Mouse (Mus musculus): Measurements from ENCODE around the gene Cmbl. TPM values are rescaled to one million over a fixed set of nuclear protein-coding genes. Genes with fewer than 3 reads are reported as not detected.

Gene Cmbl
- polyA plus RNA-seq, 1 experiment from 2014 or later, result 5.9 TPM

GRCm38 (mm10) chr15:31585238-31585637 lies 20.0 kb downstream of the Cmbl start:
- 84% methylated on average over 7 of the region's 7 CpGs for WGBS
- no peak for ATAC-seq (ENCODE audit: low FRiP score, low TSS enrichment)

GRCm38 (mm10) chr15:31586088-31586487 lies 20.9 kb downstream of the Cmbl start:
- Histone ChIP-seq H3K9me3 (ENCODE audit: control insufficient read depth, low read length) (no peaks in the 10 kb centered on the region), H3K36me3 (ENCODE audit: control insufficient read depth, insufficient read depth, low read length) (peaks cover 17% of the 10 kb centered on the region), H3K9ac (ENCODE audit: low read depth, low read length) (no peak overlapping the region), H3K4me3 (ENCODE audit: low read length) (no peak overlapping the region), H3K4me2 (replicated peaks; ENCODE audit: low read depth, low read length) (no peak overlapping the region), H3K27ac (ENCODE audit: low read depth, low read length) (no peak overlapping the region), H3K4me1 (ENCODE audit: control insufficient read depth, insufficient read depth, low read length) (no peaks in the 10 kb centered on the region), H3K27me3 (ENCODE audit: control insufficient read depth, insufficient read depth, low read length) (no peaks in the 10 kb centered on the region)
- 77% methylated on average over 5 of the region's 5 CpGs for WGBS
- no peak for ATAC-seq (ENCODE audit: low FRiP score, low TSS enrichment)

More at GRCm38 (mm10) chr15:31585238-31585637, 20.0 kb downstream of the Cmbl start:
- Histone ChIP-seq H3K9ac (ENCODE audit: low read depth, low read length) (no peak overlapping the region), H3K36me3 (ENCODE audit: control insufficient read depth, insufficient read depth, low read length) (peaks cover 8% of the 10 kb centered on the region), H3K27ac (ENCODE audit: low read depth, low read length) (no peak overlapping the region), H3K4me2 (replicated peaks; ENCODE audit: low read depth, low read length) (no peak overlapping the region), H3K4me3 (ENCODE audit: low read length) (no peak overlapping the region), H3K9me3 (ENCODE audit: control insufficient read depth, low read length) (no peaks in the 10 kb centered on the region), H3K4me1 (ENCODE audit: control insufficient read depth, insufficient read depth, low read length) (no peaks in the 10 kb centered on the region), H3K27me3 (ENCODE audit: control insufficient read depth, insufficient read depth, low read length) (no peaks in the 10 kb centered on the region)

GRCm38 (mm10) chr15:31586519-31586918 lies 21.3 kb downstream of the Cmbl start:
- H3K9me3 ChIP-seq (ENCODE audit: control insufficient read depth, low read length), result no peaks in the 10 kb centered on the region
- 6% methylated on average over 4 of the region's 4 CpGs for WGBS
- H3K4me1 ChIP-seq (ENCODE audit: control insufficient read depth, insufficient read depth, low read length), result no peaks in the 10 kb centered on the region
- no peak overlapping the region for H3K27ac ChIP-seq (ENCODE audit: low read depth, low read length)
- peak; percentile 60 for ATAC-seq (ENCODE audit: low FRiP score, low TSS enrichment)
- no peaks in the 10 kb centered on the region for H3K27me3 ChIP-seq (ENCODE audit: control insufficient read depth, insufficient read depth, low read length)
- peaks cover 21% of the 10 kb centered on the region for H3K36me3 ChIP-seq (ENCODE audit: control insufficient read depth, insufficient read depth, low read length)
- H3K4me3 ChIP-seq (ENCODE audit: low read length), result no peak overlapping the region
- H3K9ac ChIP-seq (ENCODE audit: low read depth, low read length), result no peak overlapping the region
- H3K4me2 ChIP-seq (replicated peaks; ENCODE audit: low read depth, low read length), result no peak overlapping the region

- Histone ChIP-seq H3K4me3 (ENCODE audit: low read length) (no peak overlapping the region), H3K9ac (ENCODE audit: low read depth, low read length) (no peak overlapping the region), H3K36me3 (ENCODE audit: control insufficient read depth, insufficient read depth, low read length) (peaks cover 34% of the 10 kb centered on the region), H3K4me2 (replicated peaks; ENCODE audit: low read depth, low read length) (no peak overlapping the region), H3K4me1 (ENCODE audit: control insufficient read depth, insufficient read depth, low read length) (no peaks in the 10 kb centered on the region), H3K9me3 (ENCODE audit: control insufficient read depth, low read length) (no peaks in the 10 kb centered on the region), H3K27me3 (ENCODE audit: control insufficient read depth, insufficient read depth, low read length) (no peaks in the 10 kb centered on the region), H3K27ac (ENCODE audit: low read depth, low read length) (no peak overlapping the region)
- no peak for ATAC-seq (ENCODE audit: low FRiP score, low TSS enrichment)
- 76% methylated on average over 2 of the region's 2 CpGs for WGBS
These were observed 22.6 kb downstream of the Cmbl start for GRCm38 (mm10) chr15:31587789-31588188.

- 69% methylated on average over 8 of the region's 8 CpGs for WGBS
- H3K4me1 ChIP-seq (ENCODE audit: control insufficient read depth, insufficient read depth, low read length), result no peaks in the 10 kb centered on the region
- H3K4me2 ChIP-seq (replicated peaks; ENCODE audit: low read depth, low read length), result no peak overlapping the region
- H3K27me3 ChIP-seq (ENCODE audit: control insufficient read depth, insufficient read depth, low read length), result no peaks in the 10 kb centered on the region
- no peak overlapping the region for H3K4me3 ChIP-seq (ENCODE audit: low read length)
- no peak for ATAC-seq (ENCODE audit: low FRiP score, low TSS enrichment)
- H3K9me3 ChIP-seq (ENCODE audit: control insufficient read depth, low read length), result no peaks in the 10 kb centered on the region
- H3K36me3 ChIP-seq (ENCODE audit: control insufficient read depth, insufficient read depth, low read length), result peaks cover 47% of the 10 kb centered on the region
- H3K9ac ChIP-seq (ENCODE audit: low read depth, low read length), result no peak overlapping the region
- no peak overlapping the region for H3K27ac ChIP-seq (ENCODE audit: low read depth, low read length)
These were observed 23.9 kb downstream of the Cmbl start for GRCm38 (mm10) chr15:31588989-31589640.

- H3K4me2 ChIP-seq (replicated peaks; ENCODE audit: low read depth, low read length), result no peak overlapping the region
- no peak for ATAC-seq (ENCODE audit: low FRiP score, low TSS enrichment)
- H3K4me3 ChIP-seq (ENCODE audit: low read length), result no peak overlapping the region
- no peak overlapping the region for H3K27ac ChIP-seq (ENCODE audit: low read depth, low read length)
- no peaks in the 10 kb centered on the region for H3K9me3 ChIP-seq (ENCODE audit: control insufficient read depth, low read length)
- no peak overlapping the region for H3K9ac ChIP-seq (ENCODE audit: low read depth, low read length)
- no peaks in the 10 kb centered on the region for H3K27me3 ChIP-seq (ENCODE audit: control insufficient read depth, insufficient read depth, low read length)
- 97% methylated on average over 5 of the region's 5 CpGs for WGBS
- H3K36me3 ChIP-seq (ENCODE audit: control insufficient read depth, insufficient read depth, low read length), result peaks cover 57% of the 10 kb centered on the region
- no peaks in the 10 kb centered on the region for H3K4me1 ChIP-seq (ENCODE audit: control insufficient read depth, insufficient read depth, low read length)
These were observed 25.0 kb downstream of the Cmbl start for GRCm38 (mm10) chr15:31590176-31590575.

GRCm38 (mm10) chr15:31592531-31592930 lies 27.3 kb downstream of the Cmbl start:
- no peaks in the 10 kb centered on the region for H3K27me3 ChIP-seq (ENCODE audit: control insufficient read depth, insufficient read depth, low read length)
- H3K4me1 ChIP-seq (ENCODE audit: control insufficient read depth, insufficient read depth, low read length), result no peaks in the 10 kb centered on the region
- ATAC-seq (ENCODE audit: low FRiP score, low TSS enrichment), result no peak
- H3K4me3 ChIP-seq (ENCODE audit: low read length), result no peak overlapping the region
- no peak overlapping the region for H3K4me2 ChIP-seq (replicated peaks; ENCODE audit: low read depth, low read length)
- WGBS, result 93% methylated on average over 8 of the region's 8 CpGs
- H3K9ac ChIP-seq (ENCODE audit: low read depth, low read length), result no peak overlapping the region
- H3K27ac ChIP-seq (ENCODE audit: low read depth, low read length), result no peak overlapping the region
- no peaks in the 10 kb centered on the region for H3K9me3 ChIP-seq (ENCODE audit: control insufficient read depth, low read length)
- H3K36me3 ChIP-seq (ENCODE audit: control insufficient read depth, insufficient read depth, low read length), result peaks cover 81% of the 10 kb centered on the region

GRCm38 (mm10) chr15:31594260-31594659 lies 29.1 kb downstream of the Cmbl start:
- WGBS, result 90% methylated on average over 14 of the region's 14 CpGs
- H3K4me3 ChIP-seq (ENCODE audit: low read length), result no peak overlapping the region
- no peak overlapping the region for H3K27ac ChIP-seq (ENCODE audit: low read depth, low read length)
- no peaks in the 10 kb centered on the region for H3K27me3 ChIP-seq (ENCODE audit: control insufficient read depth, insufficient read depth, low read length)
- H3K9me3 ChIP-seq (ENCODE audit: control insufficient read depth, low read length), result no peaks in the 10 kb centered on the region
- no peak overlapping the region for H3K9ac ChIP-seq (ENCODE audit: low read depth, low read length)
- H3K4me1 ChIP-seq (ENCODE audit: control insufficient read depth, insufficient read depth, low read length), result peaks cover 2% of the 10 kb centered on the region
- H3K4me2 ChIP-seq (replicated peaks; ENCODE audit: low read depth, low read length), result no peak overlapping the region
- H3K36me3 ChIP-seq (ENCODE audit: control insufficient read depth, insufficient read depth, low read length), result peaks cover 88% of the 10 kb centered on the region
- no peak for ATAC-seq (ENCODE audit: low FRiP score, low TSS enrichment)

- Histone ChIP-seq H3K4me1 (ENCODE audit: control insufficient read depth, insufficient read depth, low read length) (peaks cover 15% of the 10 kb centered on the region), H3K27me3 (ENCODE audit: control insufficient read depth, insufficient read depth, low read length) (no peaks in the 10 kb centered on the region), H3K27ac (ENCODE audit: low read depth, low read length) (no peak overlapping the region), H3K9me3 (ENCODE audit: control insufficient read depth, low read length) (no peaks in the 10 kb centered on the region), H3K4me2 (replicated peaks; ENCODE audit: low read depth, low read length) (no peak overlapping the region), H3K36me3 (ENCODE audit: control insufficient read depth, insufficient read depth, low read length) (peaks cover 75% of the 10 kb centered on the region), H3K9ac (ENCODE audit: low read depth, low read length) (no peak overlapping the region), H3K4me3 (ENCODE audit: low read length) (no peak overlapping the region)
- 58% methylated on average over 7 of the region's 7 CpGs for WGBS
- peak; percentile 73 for ATAC-seq (ENCODE audit: low FRiP score, low TSS enrichment)
These were observed 30.5 kb downstream of the Cmbl start for GRCm38 (mm10) chr15:31595651-31596050.

All from kidney, embryonic 14.5 days (tissue).